Mouse (Mus musculus) adrenal gland, postnatal 25 days (tissue): Measurements from ENCODE around the gene Rarg. TPM values are rescaled to one million over a fixed set of nuclear protein-coding genes. Genes with fewer than 3 reads are reported as not detected.

Experiments used
- DNase-seq: peaks from one replicate; pipeline ENCODE4 v3.0.0; 2021; ENCODE audit warnings: mixed read lengths
- total RNA-seq: library from RNA; stranded (reverse); gene quantifications from 2 replicates; pipeline ENCODE4 v1.2.3, GENCODE M21; 2021

Rarg gene
- total RNA-seq, 1 experiment from 2014 or later: 25.7 TPM

- DNase-seq: no peak
These were observed 52.4 kb downstream of the Rarg start, which contains the start of gene Csad for GRCm38 (mm10) chr15:102204674-102205505. Csad (minus strand) TSS chr15:102204724.

- peak; percentile 77 for DNase-seq
These were observed 53.4 kb downstream of the Rarg start for GRCm38 (mm10) chr15:102203835-102204381.

GRCm38 (mm10) chr15:102202971-102203834 is 54.1 kb downstream of the Rarg start, which contains the start of gene Zfp740:
Zfp740 (plus strand) TSS chr15:102203249.
- peak; percentile 97 for DNase-seq

- no peak for DNase-seq
These were observed 58.5 kb downstream of the Rarg start for GRCm38 (mm10) chr15:102198841-102199240.

GRCm38 (mm10) chr15:102195373-102195772 is 61.9 kb downstream of the Rarg start:
- no peak for DNase-seq

- no peak for DNase-seq
These were observed 62.9 kb downstream of the Rarg start for GRCm38 (mm10) chr15:102194439-102194838.

- no peak for DNase-seq
These were observed 63.7 kb downstream of the Rarg start for GRCm38 (mm10) chr15:102193652-102194051.

GRCm38 (mm10) chr15:102192820-102193386 is 64.4 kb downstream of the Rarg start:
- DNase-seq: no peak

- DNase-seq: no peak
These were observed 65.0 kb downstream of the Rarg start for GRCm38 (mm10) chr15:102192271-102192812.

GRCm38 (mm10) chr15:102191699-102192098 is 65.6 kb downstream of the Rarg start:
- no peak for DNase-seq

- DNase-seq: no peak
These were observed 68.4 kb downstream of the Rarg start for GRCm38 (mm10) chr15:102188883-102189282.

- no peak for DNase-seq
These were observed 69.2 kb downstream of the Rarg start for GRCm38 (mm10) chr15:102188096-102188495.

- DNase-seq: peak; percentile 27
These were observed 71.1 kb downstream of the Rarg start for GRCm38 (mm10) chr15:102186239-102186638.

Other genes with a start within 250 kb of the Rarg start
- gene Krt18, start 229.3 kb downstream of the Rarg start, total RNA-seq: 1.5 and 1.8 TPM in 2 replicates
- 244 and 270 TPM in 2 replicates for gene Eif4b, start 183.7 kb downstream of the Rarg start, total RNA-seq
- gene Tns2, start 157.1 kb downstream of the Rarg start, total RNA-seq: 75.2 and 78.7 TPM in 2 replicates
- gene Spryd3, start 121.3 kb downstream of the Rarg start, total RNA-seq: 29.4 and 40.3 TPM in 2 replicates
- 17.1 and 17.2 TPM in 2 replicates for gene Igfbp6, start 113.2 kb downstream of the Rarg start, total RNA-seq
- 0.55 and 1.2 TPM in 2 replicates for gene Soat2, start 107.0 kb downstream of the Rarg start, total RNA-seq
- 61.4 and 80.4 TPM in 2 replicates for gene Zfp740, start 54.3 kb downstream of the Rarg start, total RNA-seq
- gene Csad, start 52.8 kb downstream of the Rarg start, total RNA-seq: 76.1 and 76.8 TPM in 2 replicates
- gene Itgb7, start 25.6 kb downstream of the Rarg start, total RNA-seq: 1.5 and 2.0 TPM in 2 replicates
- 0.15 TPM in 1 of 2 replicates, not detected in the other for gene Gm9918, start 13.0 kb upstream of the Rarg start, total RNA-seq
- 36.3 and 36.7 TPM in 2 replicates for gene Mfsd5, start 21.9 kb upstream of the Rarg start, total RNA-seq
- gene Espl1, start 38.7 kb upstream of the Rarg start, total RNA-seq: 4.1 and 6.3 TPM in 2 replicates
- gene Pfdn5, start 68.6 kb upstream of the Rarg start, total RNA-seq: 379 TPM in 2 replicates
- 72.4 and 77.8 TPM in 2 replicates for gene Myg1, start 74.2 kb upstream of the Rarg start, total RNA-seq
- gene Aaas, start 93.3 kb upstream of the Rarg start, total RNA-seq: 14.4 and 24.0 TPM in 2 replicates
- gene Sp7, start 109.7 kb upstream of the Rarg start, total RNA-seq: 0.15 TPM in 1 of 2 replicates, not detected in the other
- gene Sp1, start 148.6 kb upstream of the Rarg start, total RNA-seq: 49.9 and 82.8 TPM in 2 replicates
- gene Amhr2, start 187.8 kb upstream of the Rarg start, total RNA-seq: 1.4 and 1.9 TPM in 2 replicates
- gene Prr13, start 201.5 kb upstream of the Rarg start, total RNA-seq: 100 and 158 TPM in 2 replicates
- gene Pcbp2, start 213.0 kb upstream of the Rarg start, total RNA-seq: 747 and 809 TPM in 2 replicates
- not detected in 2 replicates for gene Gm10337, start 246.2 kb upstream of the Rarg start, total RNA-seq